Mouse (Mus musculus) retina, postnatal 1 day (tissue): ENCODE measurements around the gene Tnrc18.

ENCODE experiments used
- DNase-seq: peaks from one replicate; pipeline ENCODE4 v3.0.0-alpha.2; 2012

The Tnrc18 gene

GRCm38 (mm10) chr5:142822286-142823095, 5.0 kb upstream of the Tnrc18 start:
- DNase-seq, result peak; percentile 63

GRCm38 (mm10) chr5:142821974-142822285, 4.5 kb upstream of the Tnrc18 start:
- DNase-seq, result no peak

- DNase-seq, result peak; percentile 94
These were observed 4.0 kb upstream of the Tnrc18 start for GRCm38 (mm10) chr5:142821266-142821973.

- peak; percentile 76 for DNase-seq
These were observed 3.1 kb upstream of the Tnrc18 start for GRCm38 (mm10) chr5:142820276-142821265.

- peak; percentile 96 for DNase-seq
These were observed 2.2 kb upstream of the Tnrc18 start for GRCm38 (mm10) chr5:142819385-142820275.

- peak; percentile 87 for DNase-seq
These were observed 1.2 kb upstream of the Tnrc18 start for GRCm38 (mm10) chr5:142818435-142819360.

GRCm38 (mm10) chr5:142816811-142817523, 495 bp downstream of the Tnrc18 start:
- peak; percentile 62 for DNase-seq

- peak; percentile 55 for DNase-seq
These were observed 1.2 kb downstream of the Tnrc18 start for GRCm38 (mm10) chr5:142816031-142816810.

- DNase-seq, result no peak
These were observed 2.0 kb downstream of the Tnrc18 start for GRCm38 (mm10) chr5:142815421-142816001.

- DNase-seq, result peak; percentile 29
These were observed 2.6 kb downstream of the Tnrc18 start for GRCm38 (mm10) chr5:142814711-142815420.

GRCm38 (mm10) chr5:142814161-142814651, 3.3 kb downstream of the Tnrc18 start:
- DNase-seq, result no peak

- DNase-seq, result peak; percentile 89
These were observed 3.7 kb downstream of the Tnrc18 start for GRCm38 (mm10) chr5:142813722-142814111.

- peak; percentile 68 for DNase-seq
These were observed 4.3 kb downstream of the Tnrc18 start for GRCm38 (mm10) chr5:142812976-142813721.

GRCm38 (mm10) chr5:142812621-142812975, 4.9 kb downstream of the Tnrc18 start:
- no peak for DNase-seq

- DNase-seq, result no peak
These were observed 5.5 kb downstream of the Tnrc18 start for GRCm38 (mm10) chr5:142811870-142812443.

GRCm38 (mm10) chr5:142810710-142811599, 6.5 kb downstream of the Tnrc18 start:
- no peak for DNase-seq
